Mouse (Mus musculus) neural tube, embryonic 15.5 days (tissue): ENCODE measurements around the gene Zdhhc23. TPM values are rescaled to one million over a fixed set of nuclear protein-coding genes. Genes with fewer than 3 reads are reported as not detected.

ENCODE experiments used
- microRNA-seq: library from miRNA; unstranded; fragments of <30 nt; microRNA quantifications from one replicate; pipeline ENCODE4, GENCODE M21; 2017
- polyA plus RNA-seq: library from polyadenylated mRNA; unstranded; fragments of >200 nt; fragmentation: Nextera tagmentation; extraction: Ambion mirVana; gene quantifications from 2 replicates; pipeline ENCODE4 v1.2.1, GENCODE M21; 2015

Gene Zdhhc23
- polyA plus RNA-seq, 1 experiment from 2014 or later: 3.4 TPM

Small RNAs within 50 kb of the gene (microRNA-seq; reads per million reads assigned to microRNA genes)
- gene Mir3470b: not detected

Other genes with a start within 250 kb of the Zdhhc23 start
- gene Drd3, start 225.8 kb downstream of the Zdhhc23 start, polyA plus RNA-seq: not detected in 2 replicates
- 6.6 and 7.2 TPM in 2 replicates for gene Ccdc191, start 90.0 kb downstream of the Zdhhc23 start, polyA plus RNA-seq
- 17.8 and 19.3 TPM in 2 replicates for gene Qtrt2, start 53.0 kb downstream of the Zdhhc23 start, polyA plus RNA-seq
- 2.8 and 3.0 TPM in 2 replicates for gene Gramd1c, start 83.6 kb upstream of the Zdhhc23 start, polyA plus RNA-seq
- gene Atp6v1a, start 159.9 kb upstream of the Zdhhc23 start, polyA plus RNA-seq: 138 and 139 TPM in 2 replicates
- gene Naa50, start 160.0 kb upstream of the Zdhhc23 start, polyA plus RNA-seq: 64.2 and 72.0 TPM in 2 replicates
- gene Usf3, start 193.5 kb upstream of the Zdhhc23 start, polyA plus RNA-seq: 2.5 TPM in 2 replicates